12 mouse cellular contexts compared by ENCODE assay signal in the genomic region with DNA sequence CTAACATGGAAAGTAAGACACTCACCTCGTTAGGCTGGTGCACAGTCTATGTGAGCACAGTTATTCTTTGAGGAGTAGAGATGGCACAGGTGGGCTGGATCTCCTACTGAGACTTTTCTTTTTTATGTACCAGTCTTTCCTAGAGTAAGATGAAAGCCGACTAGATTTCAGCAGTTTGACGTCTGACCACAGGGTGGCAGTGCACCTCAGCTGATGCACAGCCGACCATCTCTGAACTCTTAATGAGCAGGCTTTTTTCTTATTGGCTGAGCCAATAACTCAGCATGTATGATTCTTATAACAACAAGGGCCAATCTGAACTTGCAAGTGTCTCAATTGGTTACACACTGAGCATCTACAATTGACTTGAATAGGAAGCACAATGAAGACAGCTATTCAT.
DNase-seq lines count a peak whose midpoint lies in the region; ATAC-seq and TF ChIP-seq lines count a peak whose summit lies in the region.
"Had no signal": no experiment of that assay in that cellular context is flagged by ENCODE, and none has a peak within 500 bp of the region (broad histone marks: within the 10 kb centered on the region; RNA-seq: fewer than 3 reads in every experiment).

No protein-coding gene starts in this region.

- H3K9ac ChIP-seq in kidney, embryonic 14.5 days (ENCODE audit: low read depth, low read length): no peak overlapping the region
- H3K9ac ChIP-seq: embryonic facial prominence, embryonic 13.5 days; limb, embryonic 13.5 days had no signal

- no peak overlapping the region for H3K4me2 ChIP-seq in kidney, embryonic 14.5 days (replicated peaks; ENCODE audit: low read depth, low read length)
- H3K4me2 ChIP-seq: embryonic facial prominence, embryonic 13.5 days; limb, embryonic 13.5 days had no signal

- WGBS in kidney, embryonic 14.5 days: 31% methylated on average over 4 of the region's 4 CpGs

- no peaks in the 10 kb centered on the region for H3K9me3 ChIP-seq in kidney, embryonic 14.5 days (ENCODE audit: control insufficient read depth, low read length)
- no peaks in the 10 kb centered on the region for H3K9me3 ChIP-seq in G1E (replicated peaks)
- H3K9me3 ChIP-seq: embryonic facial prominence, embryonic 13.5 days; limb, embryonic 13.5 days had no signal

- H3K27ac ChIP-seq in kidney, embryonic 14.5 days (ENCODE audit: low read depth, low read length): no peak overlapping the region
- H3K27ac ChIP-seq: embryonic facial prominence, embryonic 13.5 days; limb, embryonic 13.5 days had no signal

- no peak overlapping the region for H3K4me3 ChIP-seq in kidney, embryonic 14.5 days (ENCODE audit: low read length)
- H3K4me3 ChIP-seq in G1E (ENCODE audit: low read depth, low read length): no peak overlapping the region
- H3K4me3 ChIP-seq: embryonic facial prominence, embryonic 13.5 days; limb, embryonic 13.5 days had no signal

- no peaks in the 10 kb centered on the region for H3K36me3 ChIP-seq in kidney, embryonic 14.5 days (ENCODE audit: control insufficient read depth, insufficient read depth, low read length)
- H3K36me3 ChIP-seq in G1E (replicated peaks): no peaks in the 10 kb centered on the region
- H3K36me3 ChIP-seq: embryonic facial prominence, embryonic 13.5 days; limb, embryonic 13.5 days had no signal

- ATAC-seq in kidney, embryonic 14.5 days (ENCODE audit: low FRiP score, low TSS enrichment): no peak
- 0 out of 2 replicates have a peak, but pooled peaks have one; percentile 15 for ATAC-seq in G1E (ENCODE audit: extremely low read depth, insufficient number of reproducible peaks, low FRiP score, poor library complexity, severe bottlenecking)
- ATAC-seq in megakaryocyte-erythroid progenitor cell, adult 5-6 weeks (replicated peaks; ENCODE audit: low FRiP score, low TSS enrichment, poor library complexity, severe bottlenecking): peak; percentile 84

- H3K27me3 ChIP-seq in kidney, embryonic 14.5 days (ENCODE audit: control insufficient read depth, insufficient read depth, low read length): no peaks in the 10 kb centered on the region
- no peaks in the 10 kb centered on the region for H3K27me3 ChIP-seq in G1E (ENCODE audit: insufficient read depth, low read length)
- H3K27me3 ChIP-seq: embryonic facial prominence, embryonic 13.5 days; limb, embryonic 13.5 days had no signal

- peak; percentile 10 to 16 for DNase-seq in kidney, postnatal 4 days
- peak; percentile 37 for DNase-seq in CD4-positive helper T cell, adult 2 months (ENCODE audit: low read depth, low spot score)
- DNase-seq in G1E (ENCODE audit: low spot score): no peak
- no peak for DNase-seq in heart, adult 18-20 months
- no peak for DNase-seq in MN1 (ENCODE audit: low spot score)
- DNase-seq: adrenal gland, postnatal 14 days; gastrocnemius, postnatal 25 days; kidney, adult 11 months had no signal

- H3K4me1 ChIP-seq in kidney, embryonic 14.5 days (ENCODE audit: control insufficient read depth, insufficient read depth, low read length): no peaks in the 10 kb centered on the region
- no peaks in the 10 kb centered on the region for H3K4me1 ChIP-seq in G1E (ENCODE audit: insufficient read depth, low read depth, low read length)
- H3K4me1 ChIP-seq: embryonic facial prominence, embryonic 13.5 days; limb, embryonic 13.5 days had no signal

- TF ChIP-seq CTCF in G1E (IDR thresholded peaks at IDR 0.05; ENCODE audit: low read depth, low read length): no peak; the same call in 1 of the 2 replicates

Comparison
In these comparisons a context has a peak if more than half of its experiments do, and no peak if none do; other contexts are left out.
1. DNase-seq: peak in kidney, postnatal 4 days (2 of 2) and CD4-positive helper T cell, adult 2 months (single experiment); none in G1E (single experiment), heart, adult 18-20 months (0 of 2) and MN1 (single experiment).